Mouse (Mus musculus): ENCODE results near the gene Clec2i. TPM values are rescaled to one million over a fixed set of nuclear protein-coding genes. Genes with fewer than 3 reads are reported as not detected.
A peak's percentile ranks its signal among the peaks of the same experiment; 100 is the strongest.
"Not testable (repeated sequence)": the region's sequence is repeated elsewhere in the genome, so short reads cannot be mapped to it uniquely, and the experiment has no call there.

The Clec2i gene
- total RNA-seq (2021) = not detected
- long read RNA-seq, experiment 1 = 0 reads
- long read RNA-seq, experiment 2 = 0 reads

- not testable (repeated sequence) for DNase-seq
Measured at GRCm38 (mm10) chr6:128887091-128887790, at the start of gene Clec2i. Clec2i (plus strand) TSS chr6:128887588.

- DNase-seq = peak; percentile 79
Measured at GRCm38 (mm10) chr6:128838342-128839265, 48.8 kb upstream of the Clec2i start.

- DNase-seq = peak; percentile 83
Measured at GRCm38 (mm10) chr6:128839266-128839771, 48.1 kb upstream of the Clec2i start.

GRCm38 (mm10) chr6:128839921-128840320 lies 47.5 kb upstream of the Clec2i start:
- no peak for DNase-seq

GRCm38 (mm10) chr6:128840669-128841068 lies 46.7 kb upstream of the Clec2i start:
- DNase-seq = not testable (repeated sequence)

GRCm38 (mm10) chr6:128841327-128842089 lies 45.9 kb upstream of the Clec2i start:
- DNase-seq = no peak

- DNase-seq = no peak
Measured at GRCm38 (mm10) chr6:128842356-128842944, 44.9 kb upstream of the Clec2i start.

- peak; percentile 88 for DNase-seq
Measured at GRCm38 (mm10) chr6:128842945-128843478, 44.4 kb upstream of the Clec2i start.

- DNase-seq = peak; percentile 32
Measured at GRCm38 (mm10) chr6:128843479-128843992, 43.9 kb upstream of the Clec2i start.

- no peak for DNase-seq
Measured at GRCm38 (mm10) chr6:128844131-128844530, 43.3 kb upstream of the Clec2i start.

- DNase-seq = no peak
Measured at GRCm38 (mm10) chr6:128844586-128845080, 42.8 kb upstream of the Clec2i start.

GRCm38 (mm10) chr6:128845319-128845979 lies 41.9 kb upstream of the Clec2i start:
- peak; percentile 82 for DNase-seq

GRCm38 (mm10) chr6:128845998-128846542 lies 41.3 kb upstream of the Clec2i start:
- no peak for DNase-seq

- no peak for DNase-seq
Measured at GRCm38 (mm10) chr6:128847401-128847800, 40.0 kb upstream of the Clec2i start.

GRCm38 (mm10) chr6:128849902-128850301 lies 37.5 kb upstream of the Clec2i start:
- DNase-seq = no peak

GRCm38 (mm10) chr6:128850671-128851070 lies 36.7 kb upstream of the Clec2i start:
- DNase-seq = no peak

GRCm38 (mm10) chr6:128851151-128851550 lies 36.2 kb upstream of the Clec2i start:
- DNase-seq = no peak

GRCm38 (mm10) chr6:128852766-128853165 lies 34.6 kb upstream of the Clec2i start:
- DNase-seq = no peak

GRCm38 (mm10) chr6:128854024-128854820 lies 33.2 kb upstream of the Clec2i start:
- peak; percentile 30 for DNase-seq
